Mouse (Mus musculus): ENCODE data around the gene Mtmr11. TPM values are rescaled to one million over a fixed set of nuclear protein-coding genes. Genes with fewer than 3 reads are reported as not detected.
A peak's percentile ranks its signal among the peaks of the same experiment; 100 is the strongest.

The Mtmr11 gene
- total and polyA plus RNA-seq, 2 experiments = 1.2 to 2.8 TPM

DNA sequence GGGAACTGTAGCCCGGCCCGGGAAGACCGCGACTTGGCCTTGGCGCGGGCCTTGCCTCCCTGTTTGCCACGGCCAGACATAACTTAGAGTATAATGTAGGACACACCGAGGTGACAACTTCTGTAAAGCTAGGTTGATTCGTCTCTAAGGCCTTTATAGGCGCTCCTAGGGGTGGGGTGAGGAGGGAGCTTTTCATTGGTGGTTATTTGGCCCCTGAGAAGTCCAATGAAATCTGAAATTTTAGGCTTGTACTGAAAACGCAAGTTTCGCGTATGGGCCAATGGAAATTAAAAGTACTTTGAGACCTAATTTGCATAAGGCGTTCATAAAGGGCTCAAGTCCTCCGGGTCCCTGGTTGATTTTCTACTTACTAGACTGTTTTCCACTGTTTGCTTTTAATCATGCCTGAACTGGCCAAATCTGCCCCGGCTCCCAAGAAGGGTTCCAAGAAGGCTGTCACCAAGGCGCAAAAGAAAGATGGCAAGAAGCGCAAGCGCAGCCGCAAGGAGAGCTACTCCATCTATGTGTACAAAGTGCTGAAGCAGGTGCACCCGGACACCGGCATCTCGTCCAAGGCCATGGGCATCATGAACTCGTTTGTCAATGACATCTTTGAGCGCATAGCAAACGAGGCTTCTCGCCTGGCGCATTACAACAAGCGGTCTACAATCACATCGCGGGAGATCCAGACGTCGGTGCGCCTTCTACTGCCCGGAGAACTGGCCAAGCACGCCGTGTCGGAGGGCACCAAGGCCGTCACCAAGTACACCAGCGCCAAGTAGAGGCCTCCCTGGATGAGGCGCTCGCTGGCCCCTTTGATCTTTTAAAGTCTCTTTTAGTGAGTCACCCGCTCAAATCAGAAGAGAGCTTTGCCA is 59.2 kb downstream of the Mtmr11 start, which contains the start of the genes Hist2h2ac and Hist2h2be:
TSS of gene Hist2h2ac (minus strand) at position 116 of the 875 bp plus-strand sequence.
TSS of gene Hist2h2be (plus strand) at position 355 of the 875 bp plus-strand sequence.
- Histone ChIP-seq H3K79me2 (ENCODE audit: control insufficient read depth, insufficient read depth, low read length) (no peaks in the 10 kb centered on the region), H3K27me3 (ENCODE audit: control insufficient read depth, insufficient read depth, low read length) (no peaks in the 10 kb centered on the region), H3K36me3 (ENCODE audit: control insufficient read depth, insufficient read depth, low read length) (no peaks in the 10 kb centered on the region), H3K4me1 (ENCODE audit: control insufficient read depth, insufficient read depth, low read length) (peaks cover 9% of the 10 kb centered on the region), H3K4me3 (ENCODE audit: insufficient read depth, low read depth, low read length) (peak within 1 kb of the TSS; percentile 85), H3K9ac (ENCODE audit: low read depth, low read length) (peak within 1 kb of the TSS; percentile 93), H3K27ac (replicated peaks; ENCODE audit: insufficient read depth, low read depth, low read length) (peak within 1 kb of the TSS; percentile 97)
- WGBS = under 1% methylated on average over 43 of the region's 43 CpGs
- no peak for TF ChIP-seq CTCF (IDR thresholded peaks at IDR 0.05; ENCODE audit: low read depth, low read length)
- peak; percentile 89 for TF ChIP-seq POLR2A (IDR thresholded peaks at IDR 0.05; ENCODE audit: extremely low read depth, insufficient read depth, low read length)
- DNase-seq (ENCODE audit: extremely low read depth, low read depth, low spot score) = peak; percentile 99

Other genes with a start within 250 kb of the Mtmr11 start
- 8.5 and 11.7 TPM in 2 replicates for gene Anp32e, start 232.8 kb upstream of the Mtmr11 start, total RNA-seq (2014; rRNA removed)
- 3.7 and 3.8 TPM in 2 replicates for gene Anp32e, start 232.8 kb upstream of the Mtmr11 start, polyA plus RNA-seq (2012; rRNA removed)
- 5.2 and 6.8 TPM in 2 replicates for gene Plekho1, start 166.0 kb upstream of the Mtmr11 start, total RNA-seq (2014; rRNA removed)
- gene Plekho1, start 166.0 kb upstream of the Mtmr11 start, polyA plus RNA-seq (2012; rRNA removed) = 4.6 and 8.0 TPM in 2 replicates
- gene Vps45, start 103.5 kb upstream of the Mtmr11 start, total RNA-seq (2014; rRNA removed) = 8.9 and 10.7 TPM in 2 replicates
- gene Vps45, start 103.5 kb upstream of the Mtmr11 start, polyA plus RNA-seq (2012; rRNA removed) = 2.1 and 2.4 TPM in 2 replicates
- gene Otud7b, start 57.5 kb upstream of the Mtmr11 start, total RNA-seq (2014; rRNA removed) = 8.9 and 11.9 TPM in 2 replicates
- gene Otud7b, start 57.5 kb upstream of the Mtmr11 start, polyA plus RNA-seq (2012; rRNA removed) = 5.9 and 6.8 TPM in 2 replicates
- gene Sf3b4, start 10.3 kb downstream of the Mtmr11 start, total RNA-seq (2014; rRNA removed) = 2.7 and 5.2 TPM in 2 replicates
- 23.5 and 29.7 TPM in 2 replicates for gene Sf3b4, start 10.3 kb downstream of the Mtmr11 start, polyA plus RNA-seq (2012; rRNA removed)
- gene Sv2a, start 19.1 kb downstream of the Mtmr11 start, total RNA-seq (2014; rRNA removed) = under 0.01 and 0.07 TPM in 2 replicates
- 0.04 and 0.66 TPM in 2 replicates for gene Sv2a, start 19.1 kb downstream of the Mtmr11 start, polyA plus RNA-seq (2012; rRNA removed)
- gene Bola1, start 57.7 kb downstream of the Mtmr11 start, total RNA-seq (2014; rRNA removed) = 68.7 and 74.7 TPM in 2 replicates
- 44.0 and 56.0 TPM in 2 replicates for gene Bola1, start 57.7 kb downstream of the Mtmr11 start, polyA plus RNA-seq (2012; rRNA removed)
- 8.9 TPM in 2 replicates for gene Hist2h2ab, start 57.9 kb downstream of the Mtmr11 start, total RNA-seq (2014; rRNA removed)
- gene Hist2h2ab, start 57.9 kb downstream of the Mtmr11 start, polyA plus RNA-seq (2012; rRNA removed) = 0.81 TPM in 1 of 2 replicates, not detected in the other
- 99.7 and 113 TPM in 2 replicates for gene Hist2h2ac, start 58.9 kb downstream of the Mtmr11 start, total RNA-seq (2014; rRNA removed)
- 1.6 and 2.9 TPM in 2 replicates for gene Hist2h2ac, start 58.9 kb downstream of the Mtmr11 start, polyA plus RNA-seq (2012; rRNA removed)
- 2.9 TPM in 2 replicates for gene Hist2h2be, start 59.1 kb downstream of the Mtmr11 start, total RNA-seq (2014; rRNA removed)
- gene Hist2h2be, start 59.1 kb downstream of the Mtmr11 start, polyA plus RNA-seq (2012; rRNA removed) = 1.4 and 1.9 TPM in 2 replicates
- gene Hist2h3c2, start 77.1 kb downstream of the Mtmr11 start, total RNA-seq (2014; rRNA removed) = 3.5 and 8.3 TPM in 2 replicates
- 8.6 and 22.4 TPM in 2 replicates for gene Hist2h3c2, start 77.1 kb downstream of the Mtmr11 start, polyA plus RNA-seq (2012; rRNA removed)
- 663 and 777 TPM in 2 replicates for gene Hist2h2aa2, start 78.3 kb downstream of the Mtmr11 start, total RNA-seq (2014; rRNA removed)
- gene Hist2h2aa2, start 78.3 kb downstream of the Mtmr11 start, polyA plus RNA-seq (2012; rRNA removed) = 385 and 570 TPM in 2 replicates
- gene Hist2h2aa1, start 83.5 kb downstream of the Mtmr11 start, total RNA-seq (2014; rRNA removed) = 230 and 263 TPM in 2 replicates
- gene Hist2h2aa1, start 83.5 kb downstream of the Mtmr11 start, polyA plus RNA-seq (2012; rRNA removed) = 428 and 563 TPM in 2 replicates
- gene Hist2h3c1, start 84.7 kb downstream of the Mtmr11 start, total RNA-seq (2014; rRNA removed) = not detected in 2 replicates
- not detected in 2 replicates for gene Hist2h3c1, start 84.7 kb downstream of the Mtmr11 start, polyA plus RNA-seq (2012; rRNA removed)
- 6.0 and 6.6 TPM in 2 replicates for gene Hist2h4, start 101.3 kb downstream of the Mtmr11 start, total RNA-seq (2014; rRNA removed)
- gene Hist2h4, start 101.3 kb downstream of the Mtmr11 start, polyA plus RNA-seq (2012; rRNA removed) = 0.75 and 1.5 TPM in 2 replicates
- 29.2 and 49.8 TPM in 2 replicates for gene Hist2h3b, start 106.7 kb downstream of the Mtmr11 start, total RNA-seq (2014; rRNA removed)
- 5.7 and 5.8 TPM in 2 replicates for gene Hist2h3b, start 106.7 kb downstream of the Mtmr11 start, polyA plus RNA-seq (2012; rRNA removed)
- gene Hist2h2bb, start 107.7 kb downstream of the Mtmr11 start, total RNA-seq (2014; rRNA removed) = 30.4 and 30.7 TPM in 2 replicates
- gene Hist2h2bb, start 107.7 kb downstream of the Mtmr11 start, polyA plus RNA-seq (2012; rRNA removed) = not detected in 2 replicates
- gene Fcgr1, start 132.0 kb downstream of the Mtmr11 start, total RNA-seq (2014; rRNA removed) = 3.2 and 3.7 TPM in 2 replicates
- gene Fcgr1, start 132.0 kb downstream of the Mtmr11 start, polyA plus RNA-seq (2012; rRNA removed) = 0.97 and 2.2 TPM in 2 replicates

Data from liver, adult 2 months (tissue).